Mouse (Mus musculus) gastrocnemius, postnatal 4 days (tissue): ENCODE results near the gene Rmi2. TPM values are rescaled to one million over a fixed set of nuclear protein-coding genes. Genes with fewer than 3 reads are reported as not detected.

Experiments
- DNase-seq, 2 experiments: peaks; one replicate each; pipeline ENCODE4 v3.0.0; 2021 to 2022; ENCODE audit warnings: low spot score in 2 of 2, mixed read lengths in 2 of 2
- total RNA-seq, 2 experiments: library from RNA; stranded (reverse); gene quantifications; 2 replicates each; pipeline ENCODE4 v1.2.3; 2021

The Rmi2 gene
- total RNA-seq, 2 experiments from 2014 or later: 1.6 to 1.8 TPM

- DNase-seq: no peak
Observed at GRCm38 (mm10) chr16:10864833-10865591, 30.2 kb downstream of the Rmi2 start.

DNA sequence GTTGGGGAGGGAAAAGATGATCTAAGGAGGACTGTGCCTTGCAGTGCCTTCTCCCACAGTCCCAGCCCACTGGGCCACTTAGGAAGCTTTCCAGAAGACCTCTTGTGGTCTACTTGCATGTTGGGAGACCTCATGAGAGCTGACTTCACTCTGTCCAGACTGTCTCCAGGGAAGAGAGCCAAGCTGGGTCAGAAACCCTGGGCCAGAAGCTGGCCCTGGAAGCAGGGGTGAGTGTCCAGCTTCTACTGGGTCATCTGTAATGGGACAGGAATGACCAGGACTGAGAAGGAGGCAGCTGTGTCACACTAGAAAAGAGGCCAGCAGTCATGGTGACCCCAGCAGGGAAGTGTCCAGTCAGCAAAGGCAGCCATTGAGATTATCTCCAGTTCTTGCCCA, 30.7 kb downstream of the Rmi2 start:
- no peak for DNase-seq

DNA sequence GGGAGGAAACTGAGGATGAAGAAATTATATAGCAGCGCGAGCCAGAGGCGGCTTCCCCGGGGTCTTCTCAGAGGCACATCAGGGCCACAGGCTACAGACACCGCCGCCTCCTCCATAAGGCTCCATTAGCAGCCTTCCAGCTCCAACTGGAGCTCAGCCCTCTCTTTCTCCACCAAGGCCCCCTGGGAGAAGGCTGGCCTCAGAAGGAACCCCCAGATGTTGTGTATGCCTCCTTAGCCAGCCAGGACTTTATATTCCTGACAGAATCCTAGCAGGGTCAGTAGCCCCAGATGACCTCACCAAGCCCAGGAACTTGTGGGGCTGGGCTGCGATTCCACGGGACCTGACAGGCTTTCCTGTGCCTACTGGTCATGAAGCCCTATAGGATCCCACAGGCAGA, 32.0 kb downstream of the Rmi2 start:
- peak in 1 of 2 experiments; percentile 51 for DNase-seq

DNA sequence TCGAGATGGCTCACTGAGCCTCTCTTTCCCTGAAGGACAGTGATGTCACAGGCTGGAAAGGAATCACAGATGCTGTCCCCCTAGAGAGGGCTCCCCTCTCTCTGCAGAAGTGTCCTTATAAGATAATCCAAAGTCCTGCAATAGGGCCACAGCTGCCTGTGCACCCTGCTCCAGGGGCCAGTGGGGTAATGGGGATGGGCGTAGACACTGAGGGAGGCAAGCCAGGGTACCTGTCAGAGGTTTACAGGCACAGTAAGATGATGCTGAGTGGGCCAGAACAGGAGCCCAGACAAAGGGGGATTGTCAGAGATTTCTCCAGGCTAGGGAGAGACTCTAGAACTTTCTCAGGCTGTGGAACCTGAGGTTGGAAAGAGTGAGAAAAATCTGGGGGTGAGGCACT, 32.6 kb downstream of the Rmi2 start:
- no peak for DNase-seq

GRCm38 (mm10) chr16:10867904-10868440, 33.1 kb downstream of the Rmi2 start:
- peak in 1 of 2 experiments; percentile 55 for DNase-seq

DNA sequence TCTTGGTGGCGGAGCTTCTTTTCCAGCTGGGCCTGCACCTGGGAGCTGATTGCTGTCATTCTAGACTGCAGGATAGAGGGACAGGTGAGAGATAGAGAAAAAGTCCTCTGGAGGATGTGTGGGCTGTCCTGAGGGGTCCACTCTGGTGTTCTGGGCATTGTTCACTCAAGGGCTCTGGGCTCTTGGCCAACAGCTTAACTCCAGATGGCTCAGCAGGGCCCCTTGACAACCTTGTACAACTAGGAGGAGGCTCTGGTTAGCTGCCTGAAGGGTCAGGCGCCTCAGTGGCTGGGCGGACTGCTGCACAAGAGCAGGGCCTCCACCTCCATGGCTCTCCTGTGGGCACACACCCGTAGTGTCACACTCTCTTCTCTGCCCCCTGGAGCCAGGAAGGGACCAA, 36.1 kb downstream of the Rmi2 start:
- DNase-seq: no peak

DNA sequence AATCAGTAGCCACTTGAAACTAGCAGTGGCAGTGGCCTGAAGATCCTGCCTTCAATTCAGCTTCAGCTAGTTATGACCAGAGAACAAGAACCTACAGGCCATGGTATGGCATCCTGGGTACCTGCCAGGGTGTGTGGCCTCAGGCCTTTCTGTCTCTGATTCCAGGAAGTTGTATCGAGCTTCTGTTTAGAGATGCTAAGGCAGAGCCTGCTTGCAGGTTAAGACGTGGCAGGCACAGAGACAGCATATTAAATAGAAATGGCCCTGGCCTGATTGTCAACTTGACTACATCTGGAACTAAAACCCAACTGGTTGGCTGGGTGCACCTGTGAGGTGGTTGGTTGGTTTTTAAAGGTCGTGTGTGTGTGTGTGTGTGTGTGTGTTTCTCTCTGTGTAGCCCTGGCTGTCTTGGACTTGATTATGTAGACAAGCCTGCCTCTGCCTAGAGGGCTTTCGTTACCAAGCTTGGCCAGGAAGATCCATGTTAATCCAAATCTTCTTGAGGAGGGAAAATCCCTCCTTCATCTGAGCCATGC, 38.0 kb downstream of the Rmi2 start:
- no peak for DNase-seq

DNA sequence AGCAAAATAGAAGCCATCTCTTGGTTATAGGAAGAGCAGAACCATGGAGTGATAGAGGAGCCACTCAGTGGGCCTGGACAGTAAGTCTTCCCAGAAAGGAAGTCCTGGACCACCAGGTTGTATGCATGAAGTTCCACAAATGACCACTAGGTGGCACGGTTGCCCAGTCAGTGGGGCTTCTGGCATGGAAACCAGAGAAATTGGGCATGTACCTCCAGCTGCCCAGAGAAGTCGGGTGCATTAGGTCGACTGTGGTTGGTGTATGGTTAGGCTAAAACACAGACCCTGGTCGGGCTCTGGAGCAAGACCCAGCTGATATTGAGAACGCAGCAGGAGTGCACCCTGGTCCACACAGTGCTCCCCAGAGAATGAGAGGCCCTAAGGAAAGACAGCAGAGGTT, 38.8 kb downstream of the Rmi2 start:
- DNase-seq: peak; percentile 81 to 83

DNA sequence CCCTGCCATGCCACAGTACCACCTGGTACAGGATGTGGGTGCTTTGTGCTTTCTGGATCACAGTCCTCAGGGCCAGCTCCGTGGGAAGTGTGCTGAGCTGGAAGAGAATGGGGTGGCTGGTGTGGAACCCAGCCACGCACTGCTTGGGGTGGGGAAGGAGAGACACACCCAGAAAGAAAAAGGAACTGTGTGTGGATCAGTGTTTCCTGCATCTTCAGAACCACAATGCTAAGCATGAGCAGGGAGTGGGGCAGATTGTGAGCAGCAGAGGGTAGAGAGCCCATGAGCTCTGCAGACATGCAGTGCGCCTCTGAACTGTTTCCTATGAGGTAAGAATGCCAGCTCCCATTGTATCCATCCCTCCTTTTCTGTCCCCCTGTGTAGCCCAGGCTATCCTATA, 43.4 kb downstream of the Rmi2 start:
- no peak for DNase-seq

DNA sequence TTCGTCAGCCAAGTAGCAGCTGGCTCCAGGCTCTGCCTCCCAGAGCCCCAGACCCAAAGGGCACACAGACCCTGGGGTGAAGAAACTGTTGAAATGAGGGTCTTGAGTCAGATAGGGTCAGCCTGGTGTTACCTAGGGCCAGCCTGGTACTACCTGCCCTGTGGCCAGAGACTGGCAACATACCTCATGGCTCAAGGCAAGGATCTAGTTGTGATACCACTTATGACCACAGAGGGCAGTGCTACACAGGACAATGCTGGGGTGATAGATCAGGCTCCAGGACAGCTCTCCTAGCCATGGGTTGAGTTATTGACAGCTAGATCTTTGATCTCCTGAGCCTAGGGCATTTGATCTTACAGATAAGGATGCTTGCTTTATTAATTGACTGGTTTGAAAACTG, 44.6 kb downstream of the Rmi2 start:
- peak in 1 of 2 experiments; percentile 52 for DNase-seq

- DNase-seq: no peak
Observed at GRCm38 (mm10) chr16:10881231-10881962, 46.5 kb downstream of the Rmi2 start.

DNA sequence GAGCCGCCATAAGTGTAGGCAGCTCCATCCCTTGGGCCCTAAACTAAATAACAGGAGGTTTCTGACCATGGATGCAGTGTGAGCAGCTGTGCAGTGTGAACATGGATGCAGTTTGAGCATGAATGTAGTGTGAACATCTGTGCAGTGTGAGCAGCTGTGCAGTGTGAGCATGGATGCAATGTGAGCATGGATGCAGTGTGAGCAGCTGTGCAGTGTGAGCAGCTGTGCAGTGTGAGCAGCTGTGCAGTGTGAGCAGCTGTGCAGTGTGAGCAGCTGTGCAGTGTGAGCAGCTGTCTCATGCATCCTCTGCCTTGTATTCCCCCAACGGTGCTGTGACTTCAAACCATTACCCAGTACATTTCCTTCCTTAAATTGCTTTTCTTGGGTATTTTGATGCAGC, 52.6 kb downstream of the Rmi2 start:
- DNase-seq: no peak

DNA sequence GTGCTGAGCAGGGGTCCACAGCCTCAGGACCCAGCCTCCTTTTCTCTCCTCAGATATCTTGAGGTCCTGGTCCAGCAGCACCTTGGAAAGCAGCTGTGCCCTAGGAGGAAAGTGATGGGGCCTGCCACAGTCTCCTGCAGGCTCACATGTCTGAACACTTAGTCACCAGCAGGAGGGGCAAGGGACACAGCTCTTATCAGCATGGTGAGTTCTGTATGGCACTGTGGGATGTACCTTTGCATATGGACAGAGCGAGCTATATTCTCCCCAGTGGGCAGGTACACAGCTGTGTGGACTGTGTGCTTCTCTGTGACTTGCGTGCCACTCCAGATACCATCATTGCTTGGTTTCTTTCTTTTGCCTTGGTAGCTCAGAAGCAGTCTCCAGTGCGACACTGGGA, 55.5 kb downstream of the Rmi2 start:
- no peak for DNase-seq

DNA sequence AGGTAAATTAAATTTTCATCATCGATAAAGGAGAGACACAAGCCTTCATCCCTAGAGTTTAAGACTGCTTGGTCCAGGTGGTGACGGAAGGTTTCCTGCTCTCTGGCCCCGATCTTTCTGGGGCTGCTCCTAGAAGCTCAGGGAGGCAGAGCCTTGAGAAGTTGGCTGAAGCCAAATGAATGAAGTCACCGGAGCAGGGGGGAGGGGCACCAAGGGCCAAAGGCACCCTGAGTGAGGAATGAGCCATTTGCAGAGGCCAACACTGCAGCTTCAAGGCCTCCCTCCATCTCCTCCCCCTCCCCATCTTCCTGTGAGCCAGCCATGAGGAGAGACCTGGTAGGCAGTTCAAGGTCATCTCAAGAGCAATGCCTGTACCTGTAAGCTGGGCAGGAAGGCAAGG, 58.3 kb downstream of the Rmi2 start:
- no peak for DNase-seq

DNA sequence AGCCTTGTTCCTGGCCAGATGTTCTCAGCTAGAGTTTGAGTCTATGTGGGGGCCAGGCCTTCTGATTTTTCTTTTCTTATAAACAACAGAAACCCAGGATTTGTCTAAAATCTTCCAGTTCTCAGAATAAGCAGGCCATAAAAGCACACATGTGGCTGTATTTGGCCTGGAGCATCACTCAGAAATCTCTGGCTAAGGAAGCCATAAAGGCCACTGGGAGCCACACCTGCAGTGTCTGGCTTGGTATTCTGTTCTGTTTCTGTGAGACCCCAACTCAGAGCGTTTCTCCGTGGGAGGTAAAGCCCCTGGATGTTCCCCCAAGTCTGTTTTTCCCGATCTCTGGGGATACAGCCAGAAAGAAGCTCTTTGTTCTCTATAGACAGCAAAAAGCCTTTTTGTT, 61.0 kb downstream of the Rmi2 start:
- no peak for DNase-seq

DNA sequence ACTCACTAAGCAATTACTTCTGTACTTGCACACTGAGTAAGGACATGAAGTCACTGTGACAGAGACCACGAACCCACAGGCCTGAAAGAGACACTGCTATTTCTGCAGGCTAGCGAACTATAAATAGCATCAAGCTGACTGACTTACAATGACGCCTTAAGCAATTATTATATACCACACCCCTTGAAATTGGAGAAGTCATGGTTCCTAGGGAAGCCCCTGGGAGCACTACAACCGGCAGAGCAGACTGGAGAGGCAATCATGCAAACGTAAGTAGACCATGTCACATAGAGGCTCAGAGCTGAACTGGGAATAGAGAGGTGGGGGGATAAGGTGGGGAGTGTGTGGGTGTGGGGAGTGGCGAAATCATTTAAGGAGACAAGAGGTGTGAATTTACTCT, 62.5 kb downstream of the Rmi2 start:
- no peak for DNase-seq

DNA sequence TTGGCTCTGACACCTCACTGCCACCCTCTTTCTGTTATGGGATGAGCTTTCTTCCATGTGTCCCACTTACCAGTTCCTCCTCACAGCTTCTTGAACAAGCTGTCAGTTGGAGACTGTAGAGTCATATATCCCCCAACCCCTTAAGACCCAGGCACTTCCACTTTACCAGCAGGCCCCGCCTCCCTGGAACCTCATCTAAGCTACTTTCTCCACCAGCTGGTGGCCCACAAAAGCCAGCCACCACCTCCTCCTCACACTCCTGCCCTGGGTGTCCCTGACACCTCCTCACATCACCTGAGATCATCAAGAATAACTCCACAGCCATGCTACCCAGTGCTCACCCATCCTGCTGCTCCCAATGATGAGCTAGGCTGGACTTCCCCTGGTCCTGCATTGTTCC, 65.9 kb downstream of the Rmi2 start:
- no peak for DNase-seq

- no peak for DNase-seq
Observed at GRCm38 (mm10) chr16:10901956-10902355, 67.1 kb downstream of the Rmi2 start.

DNA sequence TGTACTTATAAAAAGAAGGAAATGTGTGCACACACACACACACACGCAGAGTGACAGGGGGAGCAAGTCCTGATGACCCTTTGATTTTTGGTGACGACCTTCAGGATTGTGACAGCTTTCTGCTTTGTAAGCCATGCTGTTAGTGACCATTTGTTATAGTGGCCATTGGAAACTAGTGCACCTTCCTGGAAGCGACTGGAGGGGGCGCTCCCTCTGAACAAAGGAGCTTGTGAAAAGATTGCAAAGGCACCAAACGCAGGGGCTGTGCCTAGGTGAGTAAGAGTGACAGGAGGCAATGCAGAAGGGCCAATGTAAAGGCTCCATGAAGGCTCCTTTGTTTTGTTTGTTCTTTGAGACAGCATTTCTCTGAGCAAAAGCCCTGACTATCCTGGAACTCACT, 68.0 kb downstream of the Rmi2 start:
- DNase-seq: no peak

- DNase-seq: no peak
Observed at GRCm38 (mm10) chr16:10905661-10906113, 70.8 kb downstream of the Rmi2 start.

DNA sequence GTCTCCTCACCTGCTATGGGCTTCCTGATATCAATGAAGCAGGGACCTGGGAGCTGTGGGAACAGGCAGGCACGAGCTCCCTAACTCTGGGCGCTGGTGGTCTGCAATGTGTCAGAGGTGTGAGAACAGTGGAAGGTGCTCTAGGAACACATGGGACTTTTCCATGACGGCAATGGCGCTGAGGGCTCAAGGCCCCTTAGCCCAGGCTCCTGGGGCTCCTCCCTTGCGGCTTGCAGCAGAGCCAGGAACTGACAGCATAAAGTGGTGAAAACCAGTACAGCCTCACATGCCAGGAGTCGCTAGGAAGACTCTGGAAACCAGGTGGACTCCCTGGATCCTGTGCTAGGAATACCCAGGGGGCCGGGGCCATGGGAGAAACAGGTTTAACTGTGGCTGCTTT, 75.7 kb downstream of the Rmi2 start:
- DNase-seq: no peak

DNA sequence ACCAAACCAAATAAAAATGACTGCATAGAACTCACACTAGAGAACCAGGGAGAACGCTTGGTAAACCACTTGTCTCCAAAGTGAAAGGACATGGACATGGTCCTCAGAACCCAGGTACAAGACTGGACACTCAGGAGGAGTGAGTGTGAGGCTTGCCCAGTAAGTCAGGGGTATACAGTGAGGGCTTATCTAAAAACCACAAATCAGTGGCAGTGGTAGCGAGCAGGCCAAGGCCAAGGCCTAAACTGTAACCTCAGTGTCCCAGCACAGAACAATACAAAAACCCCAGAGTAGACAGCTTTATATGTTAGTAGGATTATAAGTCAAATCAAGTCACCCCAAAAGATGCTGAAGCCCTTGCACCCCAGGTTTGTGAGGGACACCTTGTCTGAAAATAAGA, 76.2 kb downstream of the Rmi2 start:
- DNase-seq: no peak
